Mouse (Mus musculus) limb, embryonic 12.5 days (tissue): ENCODE data around the gene Il22ra1. TPM values are rescaled to one million over a fixed set of nuclear protein-coding genes. Genes with fewer than 3 reads are reported as not detected.

ENCODE experiments used
- ATAC-seq: fragments of 200-750 bp; cut with Nextera tagmentation; 2 replicates; pipeline ENCODE4 v1.8.0; 2017; ENCODE audit warnings: low read depth, moderate TSS enrichment; ENCODE audit not compliant: insufficient number of reproducible peaks, insufficient read depth, low FRiP score, low TSS enrichment
- H3K27ac ChIP-seq: fragments of 300-500 bp; sonication (generic); 2 replicates; pipeline ENCODE4 v1.5.1; 2016; ENCODE audit warnings: mild to moderate bottlenecking, moderate library complexity
- H3K27me3 ChIP-seq: fragments of 300-500 bp; sonication (generic); 2 replicates; pipeline ENCODE4 v1.6.1; 2016; ENCODE audit warnings: mild to moderate bottlenecking, moderate library complexity
- H3K36me3 ChIP-seq: fragments of 300-500 bp; sonication (generic); 2 replicates; pipeline ENCODE4 v1.6.1; 2016; ENCODE audit warnings: mild to moderate bottlenecking, moderate library complexity
- H3K4me1 ChIP-seq: fragments of 300-500 bp; sonication (generic); replicated peaks from 2 replicates; pipeline ENCODE4 v1.6.1; 2016
- H3K4me2 ChIP-seq: fragments of 300-500 bp; sonication (generic); 2 replicates; pipeline ENCODE4 v1.6.1; 2016; ENCODE audit warnings: mild to moderate bottlenecking, moderate library complexity
- H3K4me3 ChIP-seq: fragments of 300-500 bp; sonication (generic); replicated peaks from 2 replicates; pipeline ENCODE4 v1.5.1; 2016; ENCODE audit warnings: mild to moderate bottlenecking
- H3K9ac ChIP-seq: fragments of 300-500 bp; sonication (generic); replicated peaks from 2 replicates; pipeline ENCODE4 v1.6.1; 2016; ENCODE audit warnings: mild to moderate bottlenecking, moderate library complexity
- H3K9me3 ChIP-seq: fragments of 300-500 bp; sonication (generic); 2 replicates; pipeline ENCODE4 v1.6.1; 2016; ENCODE audit warnings: mild to moderate bottlenecking, moderate library complexity
- WGBS: fragments of 180-500 bp; shearing (Covaris S2); methylation state at CpG from one replicate; pipeline ENCODE4 v1.1.7; 2016; 5-methylcytosine and 5-hydroxymethylcytosine counted together
- polyA plus RNA-seq: library from polyadenylated mRNA; unstranded; fragments of >200 nt; fragmentation: Nextera tagmentation; extraction: Ambion mirVana; gene quantifications from 2 replicates; pipeline ENCODE4 v1.2.1, GENCODE M21; 2016

Gene Il22ra1
- polyA plus RNA-seq, 1 experiment from 2014 or later, result not detected

- Histone ChIP-seq H3K27me3 (no peaks in the 10 kb centered on the region), H3K4me3 (no peak overlapping the region), H3K36me3 (no peaks in the 10 kb centered on the region), H3K4me1 (no peaks in the 10 kb centered on the region; the same call in 1 of the 2 replicates), H3K4me2 (no peak overlapping the region), H3K27ac (no peak overlapping the region), H3K9me3 (no peaks in the 10 kb centered on the region; the same call in 1 of the 2 replicates), H3K9ac (no peak overlapping the region)
- no peak for ATAC-seq
- 87% methylated on average over 5 of the region's 5 CpGs for WGBS
Observed at GRCm38 (mm10) chr4:135792821-135793220, 64.8 kb downstream of the Il22ra1 start.

- Histone ChIP-seq H3K27ac (no peak overlapping the region), H3K4me1 (peaks cover 6% of the 10 kb centered on the region; the same call in 1 of the 2 replicates), H3K36me3 (no peaks in the 10 kb centered on the region), H3K4me3 (no peak overlapping the region), H3K27me3 (no peaks in the 10 kb centered on the region), H3K9me3 (no peaks in the 10 kb centered on the region), H3K9ac (0 out of 2 replicates have a peak overlapping the region, but pooled peaks have one; percentile 18), H3K4me2 (no peak overlapping the region)
- WGBS, result 33% methylated on average over 11 of the region's 11 CpGs
- no peak for ATAC-seq
Observed at GRCm38 (mm10) chr4:135797931-135798330, 70.0 kb downstream of the Il22ra1 start.

- Histone ChIP-seq H3K27ac (no peak overlapping the region), H3K4me2 (no peak overlapping the region), H3K4me3 (no peak overlapping the region), H3K9ac (no peak overlapping the region), H3K4me1 (peaks cover 6% of the 10 kb centered on the region; the same call in 1 of the 2 replicates), H3K9me3 (peaks cover 5% of the 10 kb centered on the region; the same call in 1 of the 2 replicates), H3K27me3 (no peaks in the 10 kb centered on the region), H3K36me3 (no peaks in the 10 kb centered on the region)
- WGBS, result 23% methylated on average over 8 of the region's 8 CpGs
- ATAC-seq, result no peak; the same call in 1 of the 2 replicates
Observed at GRCm38 (mm10) chr4:135801543-135801942, 73.6 kb downstream of the Il22ra1 start.

Other genes with a start within 250 kb of the Il22ra1 start
- gene Stpg1, start 233.4 kb upstream of the Il22ra1 start, polyA plus RNA-seq, result 0.09 and 0.21 TPM in 2 replicates
- 3.1 and 3.5 TPM in 2 replicates for gene Nipal3, start 233.1 kb upstream of the Il22ra1 start, polyA plus RNA-seq
- 11.1 and 11.7 TPM in 2 replicates for gene Grhl3, start 154.5 kb upstream of the Il22ra1 start, polyA plus RNA-seq
- 0.81 and 0.95 TPM in 2 replicates for gene Ifnlr1, start 41.9 kb upstream of the Il22ra1 start, polyA plus RNA-seq
- 2.0 and 2.4 TPM in 2 replicates for gene Myom3, start 31.5 kb downstream of the Il22ra1 start, polyA plus RNA-seq
- gene Srsf10, start 127.6 kb downstream of the Il22ra1 start, polyA plus RNA-seq, result 392 and 402 TPM in 2 replicates
- 209 and 220 TPM in 2 replicates for gene Pnrc2, start 145.7 kb downstream of the Il22ra1 start, polyA plus RNA-seq
- 0.22 and 0.45 TPM in 2 replicates for gene Cnr2, start 167.2 kb downstream of the Il22ra1 start, polyA plus RNA-seq
- 47.0 and 51.0 TPM in 2 replicates for gene Fuca1, start 192.6 kb downstream of the Il22ra1 start, polyA plus RNA-seq
- gene Hmgcl, start 218.3 kb downstream of the Il22ra1 start, polyA plus RNA-seq, result 78.5 and 81.5 TPM in 2 replicates
- 32.1 and 33.3 TPM in 2 replicates for gene Gale, start 235.6 kb downstream of the Il22ra1 start, polyA plus RNA-seq
- gene Lypla2, start 244.5 kb downstream of the Il22ra1 start, polyA plus RNA-seq, result 126 and 127 TPM in 2 replicates